Mouse (Mus musculus) lung, embryonic 14.5 days (tissue): ENCODE measurements around the gene Psmb10. TPM values are rescaled to one million over a fixed set of nuclear protein-coding genes. Genes with fewer than 3 reads are reported as not detected.

Source experiments
- ATAC-seq: fragments of 200-750 bp; cut with Nextera tagmentation; 2 replicates; pipeline ENCODE4 v1.8.0; 2017; ENCODE audit warnings: mild to moderate bottlenecking, moderate TSS enrichment, moderate library complexity; ENCODE audit not compliant: insufficient read depth
- DNase-seq: peaks from one replicate; pipeline ENCODE4 v3.0.0-alpha.2; 2015
- H3K27ac ChIP-seq: fragments of 300-500 bp; sonication (generic); 2 replicates; pipeline ENCODE4 v1.5.1; 2014; ENCODE audit warnings: low read depth, mild to moderate bottlenecking, moderate library complexity
- H3K27me3 ChIP-seq: fragments of 300-500 bp; sonication (generic); 2 replicates; pipeline ENCODE4 v1.6.1; 2014; ENCODE audit warnings: low read length, control low read depth; ENCODE audit not compliant: insufficient read depth
- H3K36me3 ChIP-seq: fragments of 300-500 bp; sonication (generic); 2 replicates; pipeline ENCODE4 v1.6.1; 2014; ENCODE audit warnings: control low read depth; ENCODE audit not compliant: insufficient read depth
- H3K4me1 ChIP-seq: fragments of 300-500 bp; sonication (generic); 2 replicates; pipeline ENCODE4 v1.6.1; 2014; ENCODE audit warnings: antibody characterized with exemption, control low read depth; ENCODE audit not compliant: insufficient read depth
- H3K4me2 ChIP-seq: fragments of 300-500 bp; sonication (generic); 2 replicates; pipeline ENCODE4 v1.6.1; 2014; ENCODE audit warnings: mild to moderate bottlenecking
- H3K4me3 ChIP-seq: fragments of 300-500 bp; sonication (generic); 2 replicates; pipeline ENCODE4 v1.5.1; 2014; ENCODE audit warnings: low read depth, low read length
- H3K9ac ChIP-seq: fragments of 300-500 bp; sonication (generic); 2 replicates; pipeline ENCODE4 v1.6.1; 2014
- H3K9me3 ChIP-seq: fragments of 300-500 bp; sonication (generic); 2 replicates; pipeline ENCODE4 v1.6.1; 2016; ENCODE audit warnings: low read depth, low read length, control low read depth
- CTCF ChIP-seq: IDR thresholded peaks from 2 replicates; pipeline ENCODE4 v1.5.1; 2016; ENCODE audit warnings: antibody characterized with exemption, low read depth
- WGBS: fragments of 180-500 bp; shearing (Covaris S2); extraction: QIAGEN DNeasy Blood & Tissue Kit; methylation state at CpG from one replicate; pipeline ENCODE4 v1.1.7; 2014; 5-methylcytosine and 5-hydroxymethylcytosine counted together
- polyA plus RNA-seq: library from polyadenylated mRNA; unstranded; fragments of >200 nt; fragmentation: Nextera tagmentation; extraction: Ambion mirVana; gene quantifications from 2 replicates; pipeline ENCODE4 v1.2.1, GENCODE M21; 2014

The Psmb10 gene
- polyA plus RNA-seq, 1 experiment from 2014 or later, result 33.6 TPM

DNA sequence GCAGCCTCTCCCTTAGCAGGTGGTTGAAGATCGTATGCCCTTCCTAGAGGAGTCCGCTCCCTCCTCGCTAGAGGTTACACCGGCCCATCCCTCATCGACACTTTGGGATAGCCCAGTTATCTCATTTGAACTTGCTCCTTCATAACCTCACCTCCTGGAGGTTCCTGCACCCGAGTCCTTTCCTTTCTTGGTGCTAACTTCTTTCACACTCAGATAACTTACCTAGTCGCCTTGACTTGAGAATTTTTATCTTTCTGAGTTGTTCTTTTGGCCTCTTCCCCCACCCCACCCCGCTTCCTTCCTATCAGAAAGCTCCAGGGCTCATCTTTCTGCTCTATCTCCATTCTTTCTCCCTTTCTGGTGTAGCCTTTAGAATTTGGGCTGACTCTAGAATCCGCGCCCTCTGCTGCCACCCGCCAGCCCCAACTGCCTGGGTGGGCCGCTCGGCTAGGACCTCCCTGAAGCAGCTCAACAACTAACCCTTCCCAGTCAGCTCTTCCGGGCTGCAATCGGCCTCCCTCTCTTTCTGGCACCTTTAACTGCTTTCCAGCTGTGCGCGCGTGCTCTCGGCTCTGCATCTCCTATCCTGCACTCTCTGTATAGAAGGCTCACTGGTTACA lies 28.6 kb upstream of the Psmb10 start:
- peak; percentile 71 for ATAC-seq
- no peaks in the 10 kb centered on the region for H3K27me3 ChIP-seq
- no peaks in the 10 kb centered on the region for H3K9me3 ChIP-seq
- peak overlapping the region; percentile 77 for H3K27ac ChIP-seq
- H3K4me3 ChIP-seq, result peak overlapping the region; percentile 80
- 0 out of 2 replicates have a peak, but pooled peaks cover 4% of the 10 kb centered on the region for H3K36me3 ChIP-seq
- whole genome bisulfite sequencing, result 5% methylated on average over 19 of the region's 19 CpGs
- no peak for TF ChIP-seq CTCF
- H3K9ac ChIP-seq, result peak overlapping the region; percentile 16; the same call in 1 of the 2 replicates
- peak; percentile 87 for DNase-seq
- peak overlapping the region; percentile 78 for H3K4me2 ChIP-seq
- peaks cover 9% of the 10 kb centered on the region; the same call in 1 of the 2 replicates for H3K4me1 ChIP-seq

DNA sequence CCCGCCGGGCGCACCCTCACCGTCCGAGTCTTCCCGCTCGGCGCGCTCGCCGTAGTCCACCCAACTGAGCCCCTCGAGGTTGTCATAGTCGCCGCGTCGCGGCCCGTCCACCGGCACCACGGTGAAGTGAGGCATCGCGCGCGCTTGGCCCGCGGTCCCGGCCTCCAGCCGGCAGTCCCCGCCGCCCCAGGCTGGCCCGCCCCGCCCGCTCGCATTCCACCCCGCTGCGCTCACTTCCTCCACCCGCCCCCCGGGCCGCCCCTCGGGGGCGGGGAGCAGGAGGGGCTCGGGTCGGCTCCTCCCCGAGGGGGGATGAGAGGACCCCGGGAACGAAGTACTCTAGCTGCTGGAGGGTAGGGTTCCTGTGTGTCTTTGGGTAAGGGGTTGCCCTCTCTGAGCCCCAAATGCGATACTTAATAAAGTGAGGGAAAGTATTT lies 27.7 kb upstream of the Psmb10 start, which contains the start of gene Slc12a4:
Gene Slc12a4 (minus strand): TSS at position 193 of the 437 bp plus-strand sequence.
- no peaks in the 10 kb centered on the region for H3K27me3 ChIP-seq
- peak; percentile 94 for DNase-seq
- ATAC-seq, result peak; percentile 87
- no peak for TF ChIP-seq CTCF
- H3K9me3 ChIP-seq, result no peaks in the 10 kb centered on the region
- 1% methylated on average over 47 of the region's 47 CpGs for WGBS
- H3K27ac ChIP-seq, result peak within 1 kb of the TSS; percentile 94
- peak within 1 kb of the TSS; percentile 78 for H3K4me2 ChIP-seq
- H3K4me1 ChIP-seq, result peaks cover 9% of the 10 kb centered on the region; the same call in 1 of the 2 replicates
- H3K9ac ChIP-seq, result peak within 1 kb of the TSS; percentile 86
- H3K36me3 ChIP-seq, result 0 out of 2 replicates have a peak, but pooled peaks cover 4% of the 10 kb centered on the region
- peak within 1 kb of the TSS; percentile 80 for H3K4me3 ChIP-seq

DNA sequence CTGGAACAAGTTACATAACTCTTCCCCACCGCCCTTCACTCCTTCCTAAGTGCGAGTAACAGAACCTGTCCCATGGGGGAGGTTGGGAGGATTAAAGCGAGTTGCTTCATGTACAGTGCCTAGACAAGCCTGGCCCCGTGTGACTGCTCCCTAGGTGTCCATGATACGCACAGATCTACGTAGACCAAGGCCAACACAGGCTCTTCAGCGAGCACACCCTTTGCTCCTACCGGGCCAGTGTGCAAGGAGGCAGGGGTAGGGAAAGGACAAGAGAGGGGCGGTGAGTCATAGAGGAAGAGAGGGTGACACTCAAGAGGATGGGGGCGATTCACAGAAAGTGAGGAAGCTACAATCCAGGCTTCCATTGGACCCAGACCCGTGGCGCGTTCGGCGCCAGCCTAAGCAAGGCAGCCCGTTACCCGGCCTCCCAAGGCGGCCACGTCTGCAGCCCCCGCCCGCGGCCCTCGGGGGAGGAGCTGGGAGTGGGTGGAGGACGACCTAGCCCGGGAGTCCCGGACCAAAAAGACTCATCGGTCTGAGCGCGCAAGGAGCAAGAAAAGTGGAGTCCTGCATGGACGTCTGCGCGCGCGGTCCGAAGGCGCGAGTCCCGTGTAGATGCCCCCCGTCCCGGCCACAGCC lies 27.1 kb upstream of the Psmb10 start:
- TF ChIP-seq CTCF, result no peak
- Histone ChIP-seq H3K4me1 (peaks cover 9% of the 10 kb centered on the region; the same call in 1 of the 2 replicates), H3K36me3 (peaks cover 6% of the 10 kb centered on the region), H3K27me3 (no peaks in the 10 kb centered on the region), H3K4me3 (peak overlapping the region; percentile 80), H3K27ac (peak overlapping the region; percentile 94), H3K9ac (peak overlapping the region; percentile 86), H3K9me3 (no peaks in the 10 kb centered on the region), H3K4me2 (peak overlapping the region; percentile 78)
- ATAC-seq, result peak; percentile 69
- WGBS, result 1% methylated on average over 40 of the region's 40 CpGs
- DNase-seq, result peak; percentile 70

DNA sequence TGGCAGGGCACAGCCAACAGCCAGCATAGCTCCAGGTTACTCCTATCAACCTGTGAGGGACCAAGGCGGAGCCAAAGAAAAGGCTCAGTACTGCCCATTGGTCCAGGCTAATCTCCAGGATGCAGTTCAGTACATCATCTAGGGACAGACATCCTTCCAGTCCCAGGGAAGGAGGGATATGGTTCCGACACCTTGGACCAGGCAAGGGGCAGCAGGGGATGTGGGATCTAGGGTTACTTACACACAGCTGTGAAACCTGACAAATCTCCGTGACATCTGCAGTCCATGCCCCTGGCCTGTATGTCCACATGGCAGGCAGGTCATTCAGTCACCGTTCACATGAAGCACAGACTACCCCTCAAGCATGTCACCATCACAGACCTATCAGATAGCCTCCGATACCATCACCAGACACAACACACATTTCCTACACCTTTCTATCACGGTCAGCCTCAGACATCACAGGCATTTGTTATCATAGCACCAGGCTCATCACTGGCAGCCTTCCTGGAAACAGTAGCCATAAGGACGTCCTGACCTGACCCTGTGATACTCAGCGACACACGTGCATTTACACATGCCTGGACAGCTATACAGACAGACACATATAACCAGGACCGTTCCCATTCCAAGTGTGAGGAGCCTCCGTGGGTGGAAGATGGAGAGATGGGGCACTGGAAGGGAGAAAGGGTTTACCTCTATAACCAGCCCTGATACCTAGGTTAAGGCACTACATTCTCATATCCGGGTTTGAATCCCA lies 26.4 kb upstream of the Psmb10 start:
- ATAC-seq, result peak; percentile 3; the same call in 1 of the 2 replicates
- no peak for DNase-seq

DNA sequence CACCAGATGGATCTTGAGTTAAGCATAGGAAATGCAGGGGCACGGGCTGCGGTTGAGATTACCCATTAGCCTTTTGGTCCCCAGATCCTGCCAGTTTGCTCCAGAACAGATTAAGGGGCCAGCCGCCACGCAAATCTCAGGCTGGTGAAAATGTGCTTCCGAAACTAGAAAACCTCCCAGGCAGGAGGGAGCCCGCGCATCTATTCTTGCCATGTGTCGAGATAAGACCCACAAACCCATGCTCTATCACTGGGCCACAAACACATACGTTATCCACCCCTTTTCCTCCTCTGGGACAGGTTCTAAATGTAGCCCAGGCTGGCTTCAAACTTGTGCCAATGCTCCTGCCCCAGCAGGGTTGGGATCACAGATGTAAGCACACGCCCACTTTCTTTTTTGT lies 23.3 kb upstream of the Psmb10 start:
- Histone ChIP-seq H3K36me3 (peaks cover 40% of the 10 kb centered on the region), H3K9ac (no peak overlapping the region), H3K27me3 (no peaks in the 10 kb centered on the region), H3K4me3 (no peak overlapping the region), H3K27ac (no peak overlapping the region), H3K4me2 (no peak overlapping the region), H3K9me3 (no peaks in the 10 kb centered on the region), H3K4me1 (peaks cover 4% of the 10 kb centered on the region; the same call in 1 of the 2 replicates)
- DNase-seq (no peak), ATAC-seq (no peak)
- WGBS, result 89% methylated on average over 10 of the region's 10 CpGs
- no peak for TF ChIP-seq CTCF

More for the DNA sequence above, 26.4 kb upstream of the Psmb10 start:
- peaks cover 9% of the 10 kb centered on the region; the same call in 1 of the 2 replicates for H3K4me1 ChIP-seq
- H3K27me3 ChIP-seq, result no peaks in the 10 kb centered on the region
- peak overlapping the region; percentile 80 for H3K4me3 ChIP-seq
- H3K4me2 ChIP-seq, result peak overlapping the region; percentile 78
- H3K9ac ChIP-seq, result peak overlapping the region; percentile 86
- 39% methylated on average over 12 of the region's 12 CpGs for WGBS
- peak overlapping the region; percentile 94; the same call in 1 of the 2 replicates for H3K27ac ChIP-seq
- no peak for TF ChIP-seq CTCF
- H3K36me3 ChIP-seq, result peaks cover 13% of the 10 kb centered on the region
- H3K9me3 ChIP-seq, result no peaks in the 10 kb centered on the region

DNA sequence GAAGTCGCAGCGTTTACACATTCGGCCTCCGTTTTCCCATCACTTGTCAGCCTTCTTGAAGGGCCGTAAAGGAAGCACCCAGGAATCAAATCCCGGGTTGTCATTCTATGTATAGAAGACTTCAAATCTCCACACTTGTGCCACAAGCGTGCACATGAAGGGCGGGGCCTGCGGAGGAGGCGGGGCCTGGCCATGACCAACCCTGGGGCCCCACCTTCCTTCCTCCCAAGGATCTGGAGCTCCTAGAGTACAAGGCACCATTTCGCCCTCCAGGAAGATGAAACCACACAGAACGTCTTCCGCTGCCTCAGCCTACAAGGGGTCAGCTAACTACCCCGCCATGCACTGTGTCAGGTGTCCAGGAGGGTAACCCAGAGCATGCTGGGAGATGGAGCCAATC lies 22.9 kb upstream of the Psmb10 start:
- Histone ChIP-seq H3K36me3 (peaks cover 44% of the 10 kb centered on the region), H3K27me3 (no peaks in the 10 kb centered on the region), H3K4me2 (no peak overlapping the region), H3K9ac (no peak overlapping the region), H3K4me3 (no peak overlapping the region), H3K9me3 (no peaks in the 10 kb centered on the region), H3K4me1 (peaks cover 3% of the 10 kb centered on the region; the same call in 1 of the 2 replicates), H3K27ac (no peak overlapping the region)
- no peak for TF ChIP-seq CTCF
- no peak for ATAC-seq
- DNase-seq, result no peak
- WGBS, result 77% methylated on average over 14 of the region's 14 CpGs
